Mouse (Mus musculus) A20 (cell line): ENCODE data around the gene Hacl1.

Source experiments
- DNase-seq: peaks from one replicate; pipeline ENCODE4 v3.0.0-alpha.2; 2011; ENCODE audit warnings: low read depth, low spot score

Gene Hacl1

DNA sequence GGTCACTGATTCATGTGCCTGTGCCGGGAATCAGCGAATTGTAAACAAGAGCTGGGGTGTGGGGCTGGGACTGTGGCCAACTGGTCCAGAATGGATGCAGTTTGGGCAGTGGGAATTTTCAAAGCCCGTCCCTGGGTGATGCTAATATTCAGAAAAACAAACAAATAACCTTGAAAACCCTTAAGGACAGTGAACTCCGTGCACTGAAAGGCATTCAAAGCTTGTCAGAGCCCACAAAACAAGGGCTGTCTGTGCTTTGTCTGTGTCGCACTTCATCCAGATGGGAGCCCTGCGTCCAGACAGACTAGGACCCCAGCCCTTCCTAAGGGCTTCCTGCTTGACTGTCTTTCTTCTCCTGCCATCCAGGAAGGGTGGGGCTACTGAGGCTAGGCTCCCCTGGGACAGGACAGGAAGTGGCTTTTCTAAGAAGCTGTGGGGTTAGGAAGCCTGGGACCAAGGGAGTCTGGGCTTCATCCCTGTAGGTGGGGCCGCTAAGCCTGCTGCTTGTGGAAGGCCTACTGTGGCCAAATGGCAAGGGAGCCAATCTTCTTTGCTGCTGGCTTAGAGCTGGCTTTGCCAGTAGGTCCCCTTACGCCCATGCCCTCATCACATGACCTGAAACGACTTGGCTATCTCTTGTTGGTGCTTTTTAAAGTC lies 21.6 kb upstream of the Hacl1 start:
- DNase-seq, result no peak

DNA sequence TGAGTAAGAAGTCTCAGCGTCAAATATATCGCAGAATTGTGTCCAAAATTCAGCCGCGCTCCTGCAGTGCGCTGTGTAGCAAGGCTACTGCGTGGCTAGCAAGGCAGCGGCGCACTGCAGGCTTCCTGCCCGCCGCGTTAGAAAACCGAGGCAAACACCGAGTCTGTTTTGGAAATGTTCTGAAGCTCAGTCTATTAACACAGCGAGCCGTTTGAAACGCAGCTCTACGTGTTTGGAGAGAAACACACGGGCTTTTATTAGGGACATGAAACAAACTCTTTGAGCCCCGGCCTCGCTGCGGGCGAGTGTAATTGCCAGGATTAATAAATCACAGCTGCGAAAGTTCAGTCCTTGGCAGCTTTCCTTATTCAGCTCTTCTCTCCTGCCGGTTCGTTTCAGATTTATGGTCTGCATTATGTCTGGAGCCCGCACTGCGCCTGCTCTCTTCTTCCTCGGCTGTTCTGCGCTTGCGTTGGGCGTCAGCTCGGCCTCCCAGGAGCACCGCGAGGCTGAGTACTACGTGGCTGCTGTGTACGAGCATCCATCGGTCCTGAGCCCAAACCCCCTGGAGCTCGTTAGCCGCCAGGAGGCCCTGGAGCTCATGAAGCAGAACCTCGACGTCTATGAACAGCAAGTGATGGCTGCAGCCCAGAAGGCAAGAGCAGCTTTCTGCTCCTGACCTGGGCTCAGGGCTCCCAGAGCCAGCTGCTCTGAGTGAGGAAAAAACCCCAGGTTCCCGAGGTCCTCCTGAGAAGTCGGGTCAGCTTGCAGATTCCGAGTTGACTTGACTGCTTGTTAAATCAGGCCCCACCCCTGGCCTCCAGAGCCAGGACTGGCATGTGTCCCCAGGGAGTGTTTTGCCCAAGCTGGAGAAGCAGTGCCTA lies 20.8 kb upstream of the Hacl1 start:
- DNase-seq, result no peak

- peak; percentile 33 for DNase-seq
Observed at GRCm38 (mm10) chr14:31660312-31661093, 19.4 kb upstream of the Hacl1 start.

- peak; percentile 27 for DNase-seq
Observed at GRCm38 (mm10) chr14:31659501-31660181, 18.6 kb upstream of the Hacl1 start.

DNA sequence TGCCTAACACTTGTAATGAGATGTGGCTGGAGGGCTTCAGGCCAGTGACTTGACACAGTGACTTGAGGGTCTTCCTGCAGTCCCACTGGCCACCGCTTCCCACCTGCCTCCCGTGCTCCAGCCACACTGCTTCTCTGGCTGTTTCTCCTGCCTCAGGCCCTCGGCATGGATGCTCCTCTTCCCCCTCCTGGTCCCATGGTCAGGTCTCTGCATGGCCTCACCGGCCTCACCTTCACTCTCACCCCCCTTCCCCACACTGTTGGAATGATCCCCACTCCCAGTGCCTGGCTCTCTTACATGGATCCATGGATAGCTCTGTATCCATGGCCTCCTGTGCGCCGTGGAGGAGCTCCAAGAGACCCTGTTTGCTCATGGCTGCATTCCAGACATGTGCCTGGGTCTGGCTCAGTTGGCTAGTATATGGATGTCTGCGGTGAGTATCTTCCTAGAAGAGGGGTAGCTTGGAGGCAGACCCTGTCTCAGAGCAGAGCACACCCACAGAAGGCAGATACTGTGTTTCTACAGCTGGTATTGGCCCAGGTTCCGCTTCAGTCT lies 17.1 kb upstream of the Hacl1 start:
- no peak for DNase-seq

DNA sequence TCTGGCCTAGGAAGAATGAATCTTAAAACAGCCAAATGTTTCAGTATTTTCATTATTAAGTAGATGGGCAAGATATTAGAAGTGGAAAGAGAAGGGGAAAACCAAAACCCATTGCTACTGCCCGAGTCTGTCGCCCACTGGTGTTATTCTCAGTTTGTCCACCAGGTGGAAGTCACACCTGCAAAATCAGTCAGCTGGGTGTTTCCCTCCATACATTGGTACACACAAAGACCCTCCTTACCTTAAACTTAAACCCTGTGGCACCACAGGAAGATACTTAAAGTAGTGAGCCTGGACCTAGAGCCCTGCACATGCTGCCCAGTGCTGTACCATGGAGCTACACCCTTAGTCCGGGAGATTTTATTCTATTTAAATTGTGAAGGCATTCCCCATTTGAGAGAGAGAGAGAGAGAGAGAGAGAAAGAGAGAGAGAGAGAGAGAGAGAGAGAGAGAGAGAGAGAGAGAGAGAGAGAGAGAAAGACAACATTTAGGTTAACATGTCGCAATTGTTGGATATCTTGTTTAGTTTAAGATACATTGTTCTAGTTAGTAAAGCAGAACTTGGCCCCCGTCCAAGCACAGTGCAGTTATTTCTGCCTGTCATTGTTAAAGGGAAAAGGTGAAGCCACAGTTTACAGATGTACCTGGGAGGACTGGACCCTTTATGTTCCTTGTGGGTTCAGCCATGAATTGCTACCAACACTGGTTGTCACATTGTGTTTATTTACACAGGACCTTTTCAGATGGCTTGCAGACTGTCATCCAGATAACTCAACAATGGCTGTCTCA lies 16.0 kb upstream of the Hacl1 start:
- peak; percentile 78 for DNase-seq

DNA sequence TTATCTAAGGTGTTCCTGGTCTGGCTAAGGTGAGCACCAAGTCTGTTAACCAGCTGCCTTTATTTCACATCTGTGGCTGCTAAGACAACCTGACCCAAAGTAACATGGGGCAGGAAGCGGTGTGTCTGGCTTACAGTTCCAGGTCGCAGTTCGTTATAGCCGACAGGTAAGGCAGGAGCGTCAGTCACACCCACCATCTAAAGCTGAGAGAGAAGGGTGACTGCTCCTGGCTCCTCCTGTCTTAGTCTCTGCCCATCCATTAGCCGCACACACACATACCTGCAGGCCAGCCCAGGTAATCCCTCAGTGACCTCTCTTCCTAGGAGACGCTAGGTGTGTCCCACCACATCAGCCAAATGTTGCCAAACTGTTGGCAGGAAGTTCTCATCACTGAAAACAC lies 15.3 kb upstream of the Hacl1 start:
- no peak for DNase-seq

DNA sequence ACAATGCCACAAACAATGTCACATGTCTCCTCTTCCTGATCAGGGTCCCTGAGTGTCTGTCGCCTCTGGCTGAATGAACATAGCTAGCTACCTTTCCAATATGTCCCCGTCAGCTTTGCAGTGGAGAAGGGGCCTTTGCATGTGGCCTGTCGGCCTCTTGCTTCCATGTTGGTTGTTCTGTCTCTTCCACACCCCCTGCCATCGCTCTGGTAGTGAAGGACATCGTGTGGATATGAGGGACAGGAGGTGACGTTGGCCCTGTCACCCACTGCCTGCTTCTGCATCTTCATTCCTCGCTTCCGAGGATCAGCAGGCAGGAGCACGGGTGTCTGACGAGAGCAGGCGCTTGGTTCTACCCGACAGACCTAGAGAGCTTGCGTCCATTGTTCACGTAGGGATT lies 14.3 kb upstream of the Hacl1 start:
- DNase-seq, result no peak

DNA sequence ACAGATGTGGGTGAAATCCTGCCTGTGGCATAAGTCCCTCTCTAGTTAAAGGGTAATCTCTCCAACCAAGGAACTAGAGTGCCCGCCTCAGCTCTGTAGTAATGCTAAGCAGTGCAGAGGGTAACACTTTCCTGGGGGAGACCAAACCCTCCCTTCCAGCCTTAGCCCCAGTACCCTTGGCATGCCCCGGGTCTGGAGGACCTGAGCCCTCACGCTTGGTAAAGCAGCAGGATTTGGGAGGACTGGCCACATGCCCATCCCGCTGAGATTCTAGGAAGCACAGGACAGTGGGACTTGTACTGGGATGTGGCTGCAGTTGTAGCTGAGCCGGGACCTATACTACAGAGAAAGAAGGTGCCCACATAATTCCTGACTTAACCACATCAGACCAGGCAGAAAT lies 13.7 kb upstream of the Hacl1 start:
- no peak for DNase-seq

GRCm38 (mm10) chr14:31653101-31653875 lies 12.2 kb upstream of the Hacl1 start:
- no peak for DNase-seq

- no peak for DNase-seq
Observed at GRCm38 (mm10) chr14:31652624-31653023, 11.5 kb upstream of the Hacl1 start.

DNA sequence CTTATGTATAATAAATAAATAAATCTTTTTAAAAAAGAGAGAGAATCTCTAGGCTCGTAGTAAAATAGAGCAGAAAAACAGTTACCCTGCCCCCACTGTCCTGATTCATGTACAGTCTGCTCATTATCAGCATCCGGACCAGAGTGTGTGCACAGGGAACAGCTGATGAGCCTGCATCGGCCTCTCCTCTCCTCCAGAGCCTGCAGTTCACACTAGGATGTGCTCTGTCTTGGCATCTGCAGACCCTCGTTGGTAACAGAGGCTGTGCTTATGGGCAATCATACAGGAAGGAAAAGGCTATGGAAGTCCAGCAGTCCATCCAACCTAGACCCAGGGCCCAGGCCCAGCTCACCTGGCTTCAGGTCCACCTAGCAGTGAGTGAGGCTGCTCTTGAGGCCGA lies 11.0 kb upstream of the Hacl1 start:
- DNase-seq, result no peak

DNA sequence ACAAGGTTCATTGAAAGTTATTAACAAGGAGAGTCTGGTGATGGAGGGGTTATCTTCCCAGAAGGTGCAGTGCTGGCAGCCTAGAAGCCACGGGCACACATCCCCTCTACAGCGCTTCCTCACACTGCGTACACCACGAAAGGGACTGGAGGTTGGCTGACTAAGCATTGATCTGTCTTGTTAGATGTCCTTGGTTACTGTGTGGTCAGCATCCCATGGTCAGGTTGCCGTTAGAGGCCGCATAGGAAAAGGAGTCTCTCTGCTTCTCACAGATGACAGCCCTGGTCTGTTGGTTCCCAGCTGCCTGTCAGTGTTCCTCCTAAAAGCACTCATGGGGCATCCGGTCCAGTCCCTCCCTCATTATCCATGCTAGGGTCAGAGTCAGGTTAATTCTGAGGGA lies 10.1 kb upstream of the Hacl1 start:
- no peak for DNase-seq

GRCm38 (mm10) chr14:31650347-31650746 lies 9.3 kb upstream of the Hacl1 start:
- no peak for DNase-seq

DNA sequence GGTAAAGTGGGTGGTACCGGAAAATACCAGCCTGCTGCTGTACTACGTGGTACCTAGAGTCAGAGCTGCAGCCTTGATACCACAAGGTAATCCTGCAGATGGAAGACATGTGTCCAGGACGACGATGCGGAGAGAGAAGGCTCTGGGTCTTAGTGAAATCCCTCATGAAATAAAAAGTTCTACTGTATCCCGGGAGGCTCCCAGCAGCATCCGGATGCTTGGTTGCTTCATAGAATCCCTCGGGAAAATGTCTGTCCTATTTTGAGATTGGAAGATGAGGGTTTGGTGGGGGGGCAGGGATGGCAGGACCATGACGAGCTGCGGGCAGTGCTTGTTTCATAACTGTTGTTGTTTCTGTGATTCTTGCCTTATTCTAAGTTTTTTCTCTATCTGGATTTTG lies 6.9 kb upstream of the Hacl1 start:
- no peak for DNase-seq

- no peak for DNase-seq
Observed at GRCm38 (mm10) chr14:31645920-31646319, 4.8 kb upstream of the Hacl1 start.

DNA sequence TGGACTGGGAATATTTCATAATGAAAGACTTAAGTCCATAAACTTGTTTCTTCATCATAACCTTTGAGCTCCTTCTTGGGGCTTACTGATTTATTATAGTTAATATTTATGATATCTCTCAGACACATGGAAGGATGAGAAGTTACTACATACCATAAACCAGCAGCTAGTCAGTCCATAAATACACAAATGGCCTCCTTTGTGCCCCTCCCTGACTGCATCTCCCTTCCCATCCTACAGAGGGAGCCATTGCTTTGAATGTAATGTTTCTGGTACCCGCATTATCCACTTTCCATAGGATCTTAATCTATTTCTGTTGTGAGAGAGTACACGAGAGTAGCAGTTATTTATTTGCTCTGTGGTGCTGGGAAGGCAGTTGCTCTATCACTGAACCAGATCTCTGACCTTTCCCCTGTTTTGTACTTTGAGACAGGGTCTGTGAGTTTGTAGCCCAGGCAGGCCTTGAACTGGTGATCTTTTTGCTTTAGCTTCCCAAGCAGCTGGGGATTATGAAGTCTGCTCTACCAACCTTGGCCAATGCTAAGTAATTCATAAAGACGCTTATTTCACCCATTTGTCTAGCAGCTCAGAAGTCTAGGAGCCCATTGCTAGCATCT lies 4.0 kb upstream of the Hacl1 start:
- peak; percentile 35 for DNase-seq

DNA sequence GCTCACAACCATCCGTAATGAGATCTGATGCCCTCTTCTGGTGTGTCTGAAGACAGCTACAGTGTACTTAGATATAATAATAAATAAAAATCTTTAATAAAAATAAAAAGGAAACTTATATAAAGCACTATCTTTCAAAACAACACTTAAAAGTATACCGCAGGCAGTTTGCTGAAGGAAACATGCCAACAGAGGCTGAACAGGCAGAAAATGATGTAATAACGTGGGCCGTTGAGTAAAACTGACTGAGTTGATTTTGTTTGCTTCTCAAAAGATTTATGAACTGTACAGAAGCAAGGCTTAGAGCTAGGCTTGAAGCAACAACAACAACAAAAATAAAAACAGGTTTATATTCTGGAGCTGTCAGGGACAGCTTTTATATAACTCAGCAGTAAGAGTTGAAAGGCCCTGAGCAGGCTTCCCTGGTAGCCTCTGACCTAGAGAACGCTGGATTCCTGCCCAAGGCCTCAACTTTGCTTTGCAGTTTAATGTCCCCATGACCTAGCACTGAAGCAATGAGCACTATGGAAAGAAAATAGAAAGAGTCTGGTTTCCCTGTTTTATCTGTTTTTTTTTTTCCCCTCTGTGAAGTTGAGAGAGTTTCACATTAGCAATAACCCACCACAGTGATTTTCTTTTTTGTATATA lies 3.2 kb upstream of the Hacl1 start:
- DNase-seq, result no peak
